Mouse (Mus musculus) stomach, embryonic 14.5 days (tissue): ENCODE data around the gene A930033H14Rik. TPM values are rescaled to one million over a fixed set of nuclear protein-coding genes. Genes with fewer than 3 reads are reported as not detected.

Experiments
- ATAC-seq: fragments of 200-750 bp; cut with Nextera tagmentation; 2 replicates; pipeline ENCODE4 v1.8.0; 2017; ENCODE audit warnings: low read depth, moderate TSS enrichment; ENCODE audit not compliant: insufficient number of reproducible peaks, insufficient read depth, low FRiP score
- H3K27ac ChIP-seq: fragments of 300-500 bp; sonication (generic); 2 replicates; pipeline ENCODE4 v1.5.1; 2014; ENCODE audit warnings: mild to moderate bottlenecking, low read length, moderate library complexity, mixed read lengths
- H3K27me3 ChIP-seq: fragments of 300-500 bp; sonication (generic); 2 replicates; pipeline ENCODE4 v1.6.1; 2014; ENCODE audit warnings: low read length, control low read depth, mixed read lengths; ENCODE audit not compliant: control insufficient read depth, insufficient read depth
- H3K36me3 ChIP-seq: fragments of 300-500 bp; sonication (generic); 2 replicates; pipeline ENCODE4 v1.6.1; 2014; ENCODE audit warnings: mild to moderate bottlenecking, control low read depth, low read length, moderate library complexity, mixed read lengths; ENCODE audit not compliant: control insufficient read depth, insufficient read depth
- H3K4me1 ChIP-seq: fragments of 300-500 bp; sonication (generic); 2 replicates; pipeline ENCODE4 v1.6.1; 2014; ENCODE audit warnings: low read length, control low read depth, mixed read lengths; ENCODE audit not compliant: control insufficient read depth, insufficient read depth
- H3K4me2 ChIP-seq: fragments of 300-500 bp; sonication (generic); replicated peaks from 2 replicates; pipeline ENCODE4 v1.6.1; 2014; ENCODE audit warnings: low read depth, low read length, control low read depth
- H3K4me3 ChIP-seq: fragments of 300-500 bp; sonication (generic); 2 replicates; pipeline ENCODE4 v1.5.1; 2014; ENCODE audit warnings: low read depth, low read length, control low read depth
- H3K9ac ChIP-seq: fragments of 300-500 bp; sonication (generic); replicated peaks from 2 replicates; pipeline ENCODE4 v1.6.1; 2014; ENCODE audit warnings: low read depth, mild to moderate bottlenecking, control low read depth, low read length, moderate library complexity, mixed read lengths
- H3K9me3 ChIP-seq: fragments of 300-500 bp; sonication (generic); 2 replicates; pipeline ENCODE4 v1.6.1; 2016; ENCODE audit warnings: low read depth, low read length, control low read depth; ENCODE audit not compliant: control insufficient read depth
- WGBS: fragments of 180-500 bp; shearing (Covaris S2); extraction: QIAGEN DNeasy Blood & Tissue Kit; methylation state at CpG from one replicate; pipeline ENCODE4 v1.1.7; 2014; 5-methylcytosine and 5-hydroxymethylcytosine counted together
- polyA plus RNA-seq: library from polyadenylated mRNA; unstranded; fragments of >200 nt; fragmentation: Nextera tagmentation; extraction: Ambion mirVana; gene quantifications from 2 replicates; pipeline ENCODE4 v1.2.1, GENCODE M21; 2014

The A930033H14Rik gene
- polyA plus RNA-seq, 1 experiment from 2014 or later: 3.4 TPM

DNA sequence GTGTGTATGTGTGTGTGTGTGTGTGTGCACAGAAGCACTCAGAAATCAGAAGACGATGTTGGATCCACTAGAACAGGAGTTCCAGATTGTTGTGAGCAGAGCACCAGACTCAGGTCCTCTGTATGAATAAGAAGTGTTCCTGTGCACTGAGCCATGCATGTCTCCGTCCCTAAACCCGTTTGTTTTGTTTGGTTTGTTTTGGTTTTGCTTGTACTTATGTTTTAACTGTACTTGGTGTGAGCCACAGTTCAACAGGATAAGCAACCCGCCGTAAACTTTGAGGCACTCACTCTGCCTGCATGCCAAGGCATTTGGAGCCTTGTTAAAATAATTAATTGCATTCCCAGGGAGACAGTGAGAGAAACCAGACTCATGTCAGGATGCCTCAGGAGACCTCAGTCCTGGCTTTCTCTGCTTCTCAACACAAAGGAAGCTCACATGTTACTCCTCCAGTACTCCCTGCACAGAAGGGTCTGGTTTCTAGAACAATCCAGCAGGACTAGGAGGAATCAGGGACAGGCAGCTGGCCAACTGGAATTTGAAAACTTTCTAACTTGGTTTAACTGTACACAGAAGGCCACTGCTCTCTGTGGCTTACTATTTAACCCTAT, 40.3 kb upstream of the A930033H14Rik start:
- Histone ChIP-seq H3K27me3 (no peaks in the 10 kb centered on the region), H3K9ac (no peak overlapping the region), H3K36me3 (peaks cover 13% of the 10 kb centered on the region; the same call in 1 of the 2 replicates), H3K4me2 (no peak overlapping the region), H3K4me1 (peaks cover 34% of the 10 kb centered on the region), H3K4me3 (no peak overlapping the region), H3K27ac (peak overlapping the region; percentile 97), H3K9me3 (no peaks in the 10 kb centered on the region)
- 19% methylated on average over 5 of the region's 5 CpGs for WGBS
- peak; percentile 85; the same call in 1 of the 2 replicates for ATAC-seq

DNA sequence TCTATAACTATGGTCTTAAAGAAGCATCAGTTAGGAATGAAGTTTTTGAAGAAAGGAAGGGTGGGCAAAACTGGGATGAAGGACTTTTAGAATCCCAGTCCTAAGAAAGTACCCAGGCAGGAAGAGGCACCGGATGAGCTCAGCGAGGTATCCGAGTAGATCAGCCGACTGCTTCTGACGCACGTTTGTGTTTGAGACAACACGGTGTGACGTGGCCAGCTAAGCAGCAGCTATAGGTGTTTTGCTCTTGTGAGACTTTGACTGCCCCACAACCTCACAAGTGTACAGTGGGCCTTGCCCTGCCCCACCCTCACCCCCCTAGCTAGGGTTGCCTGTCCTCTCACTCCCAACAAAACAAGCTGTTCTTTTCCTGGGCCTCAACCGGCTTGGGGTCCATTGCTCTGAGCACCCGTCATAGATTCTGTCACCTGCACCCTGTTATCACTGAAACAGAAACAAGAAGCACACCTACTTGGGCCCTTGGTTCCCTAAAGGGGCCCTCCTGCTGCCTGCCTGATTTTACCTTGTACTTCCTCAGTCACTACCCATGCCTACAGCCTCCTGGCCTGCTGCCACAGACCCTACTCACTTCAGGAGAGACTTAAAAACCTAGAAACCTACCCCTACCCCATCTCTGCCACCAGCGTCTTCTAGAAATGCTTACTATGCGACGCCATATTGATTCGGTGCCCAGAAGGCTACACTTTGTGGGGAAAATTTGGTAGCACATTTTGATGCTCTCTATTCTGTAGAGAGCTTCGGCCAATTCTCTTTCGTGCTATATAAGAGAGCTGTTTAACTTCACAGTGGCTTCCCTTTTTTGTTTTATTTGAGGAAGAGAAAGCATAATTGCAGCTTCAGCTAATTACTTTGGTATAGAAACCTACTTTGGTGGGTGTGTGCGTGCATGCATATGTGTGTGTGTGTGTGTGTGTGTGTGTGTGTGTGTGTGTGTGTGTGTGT, 39.5 kb upstream of the A930033H14Rik start:
- no peaks in the 10 kb centered on the region for H3K9me3 ChIP-seq
- peaks cover 13% of the 10 kb centered on the region; the same call in 1 of the 2 replicates for H3K36me3 ChIP-seq
- no peaks in the 10 kb centered on the region for H3K27me3 ChIP-seq
- 78% methylated on average over 17 of the region's 17 CpGs for WGBS
- H3K4me1 ChIP-seq: peaks cover 34% of the 10 kb centered on the region
- H3K4me2 ChIP-seq: no peak overlapping the region
- no peak overlapping the region for H3K4me3 ChIP-seq
- no peak for ATAC-seq
- peak overlapping the region; percentile 97 for H3K27ac ChIP-seq
- H3K9ac ChIP-seq: no peak overlapping the region

DNA sequence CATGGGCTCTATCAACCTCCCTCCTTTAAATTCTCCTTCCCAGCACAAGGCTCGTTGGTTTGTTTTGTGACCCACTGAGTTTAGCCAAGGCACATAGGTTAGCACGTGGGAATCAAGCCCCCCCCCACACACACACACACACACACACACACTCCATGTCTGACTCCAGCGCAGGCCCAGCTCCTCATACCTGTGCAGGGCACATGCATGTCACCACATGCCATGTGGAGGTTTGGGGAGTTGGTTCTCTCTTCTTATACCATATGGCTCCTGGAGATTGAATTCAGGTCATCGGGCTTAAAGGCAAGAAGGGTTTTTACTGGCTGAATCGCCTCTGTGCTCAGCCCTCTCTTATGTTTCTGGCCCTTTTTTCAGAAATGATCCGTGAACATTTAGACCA, 38.4 kb upstream of the A930033H14Rik start:
- no peak overlapping the region for H3K27ac ChIP-seq
- peaks cover 34% of the 10 kb centered on the region for H3K4me1 ChIP-seq
- no peaks in the 10 kb centered on the region for H3K27me3 ChIP-seq
- no peaks in the 10 kb centered on the region for H3K9me3 ChIP-seq
- no peak for ATAC-seq
- no peak overlapping the region for H3K9ac ChIP-seq
- no peak overlapping the region for H3K4me2 ChIP-seq
- no peak overlapping the region for H3K4me3 ChIP-seq
- WGBS: 82% methylated on average over 6 of the region's 6 CpGs
- H3K36me3 ChIP-seq: peaks cover 13% of the 10 kb centered on the region; the same call in 1 of the 2 replicates

DNA sequence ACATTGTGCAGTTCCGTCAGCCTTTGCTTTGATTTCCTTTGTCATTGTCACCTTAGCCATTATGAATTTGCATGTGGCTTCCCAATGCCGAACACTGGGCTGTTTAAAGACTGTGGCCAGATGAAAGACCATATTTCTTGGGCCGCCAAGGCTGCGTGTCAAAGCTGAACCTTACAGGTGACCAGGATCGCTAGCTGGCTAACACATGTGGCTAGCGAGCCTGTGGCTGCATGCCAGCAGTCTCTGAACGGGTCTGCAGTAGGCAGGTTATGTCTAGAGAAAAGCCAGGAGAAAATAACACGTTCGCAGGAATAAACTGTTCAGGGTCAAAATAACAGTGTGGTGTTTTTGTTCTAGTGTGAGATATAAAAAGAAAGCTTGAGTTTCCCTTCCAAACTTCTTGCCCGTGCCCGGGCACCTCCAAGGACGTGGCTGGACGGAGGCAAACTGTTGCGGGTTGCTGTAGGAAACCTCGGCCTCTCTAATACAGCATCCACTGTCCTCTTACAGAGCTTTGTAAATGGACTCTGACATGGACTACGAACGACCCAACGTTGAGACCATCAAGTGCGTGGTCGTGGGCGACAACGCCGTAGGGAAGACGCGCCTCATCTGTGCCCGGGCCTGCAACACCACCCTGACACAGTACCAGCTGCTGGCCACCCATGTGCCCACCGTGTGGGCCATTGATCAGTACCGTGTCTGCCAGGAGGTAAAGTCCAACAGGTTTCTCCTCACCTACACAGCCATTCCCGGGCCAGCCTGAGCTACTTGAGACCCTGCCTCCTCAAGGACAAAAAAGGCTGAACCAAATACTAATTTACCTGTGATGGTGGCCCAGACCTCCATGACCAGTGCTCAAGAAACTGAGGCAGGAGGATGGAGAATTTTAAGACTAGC, 35.6 kb upstream of the A930033H14Rik start:
- H3K4me2 ChIP-seq: no peak overlapping the region
- peaks cover 12% of the 10 kb centered on the region for H3K4me1 ChIP-seq
- 86% methylated on average over 29 of the region's 29 CpGs for WGBS
- H3K27ac ChIP-seq: peak overlapping the region; percentile 48; the same call in 1 of the 2 replicates
- H3K27me3 ChIP-seq: no peaks in the 10 kb centered on the region
- ATAC-seq: no peak
- H3K36me3 ChIP-seq: peaks cover 13% of the 10 kb centered on the region; the same call in 1 of the 2 replicates
- no peak overlapping the region for H3K4me3 ChIP-seq
- H3K9me3 ChIP-seq: no peaks in the 10 kb centered on the region
- no peak overlapping the region for H3K9ac ChIP-seq

DNA sequence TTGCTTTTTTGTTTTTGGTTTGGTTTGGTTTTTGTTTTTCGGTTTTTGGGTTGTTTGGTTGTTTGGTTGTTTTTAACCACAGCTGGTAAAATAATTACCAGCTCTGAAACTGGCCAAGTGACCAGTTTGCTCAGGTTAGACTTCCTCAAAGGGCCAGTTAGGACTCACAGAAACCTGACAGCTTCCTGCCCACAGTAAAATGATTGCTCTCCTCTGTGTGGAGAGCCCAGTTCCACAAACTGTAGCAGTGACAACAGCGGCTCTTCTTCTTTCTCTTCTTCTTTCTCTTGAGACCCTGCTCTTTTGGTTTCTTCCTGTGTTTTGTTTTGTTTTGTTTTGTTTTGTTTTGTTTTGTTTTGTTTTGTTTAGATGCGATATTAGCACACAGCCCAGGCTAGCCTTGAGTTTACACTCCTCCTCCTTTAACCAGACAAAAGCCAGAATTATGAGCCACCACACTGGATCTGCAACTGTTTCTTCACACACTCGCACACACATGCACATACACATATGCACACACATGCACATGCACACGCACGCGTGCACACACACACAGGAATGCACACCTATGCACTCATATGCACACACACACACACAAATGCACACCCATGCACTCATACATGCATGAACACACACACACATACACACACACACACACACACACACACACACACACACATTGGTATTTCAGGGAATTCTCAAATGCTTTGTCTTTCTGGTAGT, 34.6 kb upstream of the A930033H14Rik start:
- Histone ChIP-seq H3K4me3 (no peak overlapping the region), H3K4me1 (peaks cover 4% of the 10 kb centered on the region; the same call in 1 of the 2 replicates), H3K9me3 (no peaks in the 10 kb centered on the region), H3K27ac (no peak overlapping the region), H3K27me3 (no peaks in the 10 kb centered on the region), H3K4me2 (no peak overlapping the region), H3K36me3 (peaks cover 13% of the 10 kb centered on the region; the same call in 1 of the 2 replicates), H3K9ac (no peak overlapping the region)
- ATAC-seq: no peak
- WGBS: 96% methylated on average over 7 of the region's 7 CpGs

DNA sequence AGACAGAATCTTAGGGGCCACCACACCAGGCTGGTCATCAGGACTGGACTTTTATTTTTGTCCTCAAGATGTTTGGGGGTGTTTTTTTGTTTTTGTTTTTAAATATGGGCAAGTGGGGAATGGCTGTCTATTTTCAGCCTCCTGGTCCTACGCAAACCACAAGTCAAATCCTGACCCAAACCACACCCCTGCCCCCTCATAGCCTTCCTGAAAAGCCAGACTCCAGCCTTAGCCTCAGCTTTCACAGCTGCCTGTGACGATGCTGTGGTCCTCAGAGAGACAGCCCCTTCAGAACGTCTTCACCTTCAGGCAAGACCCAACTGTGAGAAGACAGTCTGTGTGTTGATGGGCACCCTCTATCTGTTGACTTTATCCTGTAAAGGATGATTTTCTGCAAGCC, 33.9 kb upstream of the A930033H14Rik start:
- peaks cover 13% of the 10 kb centered on the region; the same call in 1 of the 2 replicates for H3K36me3 ChIP-seq
- WGBS: 76% methylated on average over 3 of the region's 3 CpGs
- no peaks in the 10 kb centered on the region for H3K9me3 ChIP-seq
- H3K27me3 ChIP-seq: no peaks in the 10 kb centered on the region
- no peaks in the 10 kb centered on the region for H3K4me1 ChIP-seq
- no peak overlapping the region for H3K4me3 ChIP-seq
- H3K27ac ChIP-seq: no peak overlapping the region
- no peak overlapping the region for H3K4me2 ChIP-seq
- no peak overlapping the region for H3K9ac ChIP-seq
- no peak for ATAC-seq

DNA sequence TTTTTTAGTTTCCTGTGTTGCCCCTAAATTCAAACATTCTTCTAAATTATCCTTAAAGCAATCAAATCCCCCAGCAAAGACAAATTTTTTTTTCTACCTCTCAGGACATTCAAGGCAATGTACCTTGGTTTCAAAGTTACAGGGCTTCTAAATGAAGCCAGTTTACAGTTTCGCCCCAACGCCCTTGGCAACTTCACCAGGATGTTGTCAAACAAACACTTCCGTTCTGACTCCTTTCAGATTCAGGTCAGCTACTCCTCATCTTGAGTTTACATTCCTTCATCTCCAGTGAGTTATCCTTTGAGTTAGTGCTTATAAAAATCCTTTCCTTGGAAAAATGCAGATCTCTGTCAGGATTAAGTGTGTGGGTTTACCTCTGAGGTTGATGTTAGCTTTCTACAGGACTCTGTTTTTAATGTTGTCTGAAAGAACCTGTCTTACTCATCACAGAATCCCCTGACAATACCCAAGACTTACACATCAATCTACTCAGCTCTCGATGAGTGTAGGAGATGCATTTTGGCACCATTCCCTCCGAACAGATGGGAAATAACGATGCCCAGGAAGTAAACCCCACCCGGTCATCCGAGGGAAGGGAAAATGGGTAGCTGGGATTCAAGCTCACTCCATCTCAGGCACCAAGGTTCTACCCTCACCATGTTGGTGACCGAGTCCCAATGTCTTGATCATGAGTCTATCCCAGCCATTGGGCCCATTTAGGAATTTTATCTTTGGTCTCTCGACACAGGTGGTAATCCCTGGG, 33.2 kb upstream of the A930033H14Rik start:
- no peaks in the 10 kb centered on the region for H3K27me3 ChIP-seq
- peaks cover 13% of the 10 kb centered on the region; the same call in 1 of the 2 replicates for H3K36me3 ChIP-seq
- H3K9me3 ChIP-seq: no peaks in the 10 kb centered on the region
- H3K4me1 ChIP-seq: no peaks in the 10 kb centered on the region
- no peak overlapping the region for H3K4me3 ChIP-seq
- no peak overlapping the region for H3K27ac ChIP-seq
- no peak for ATAC-seq
- H3K9ac ChIP-seq: no peak overlapping the region
- WGBS: 68% methylated on average over 10 of the region's 10 CpGs
- no peak overlapping the region for H3K4me2 ChIP-seq
